Mouse (Mus musculus) midbrain, embryonic 16.5 days (tissue): Measurements from ENCODE around the gene Gzmb. TPM values are rescaled to one million over a fixed set of nuclear protein-coding genes. Genes with fewer than 3 reads are reported as not detected.
"Not testable (repeated sequence)": the region's sequence is repeated elsewhere in the genome, so short reads cannot be mapped to it uniquely, and the experiment has no call there.

ENCODE experiments used
- ATAC-seq: fragments of 200-750 bp; cut with Nextera tagmentation; 2 replicates; pipeline ENCODE4 v1.8.0; 2017; ENCODE audit warnings: moderate TSS enrichment
- H3K27ac ChIP-seq: fragments of 300-500 bp; sonication (generic); 2 replicates; pipeline ENCODE4 v1.5.1; 2014; ENCODE audit warnings: mild to moderate bottlenecking, low read length, mixed read lengths
- H3K27me3 ChIP-seq: fragments of 300-500 bp; sonication (generic); 2 replicates; pipeline ENCODE4 v1.6.1; 2014; ENCODE audit warnings: low read depth, low read length, mixed read lengths; ENCODE audit not compliant: control insufficient read depth, insufficient read depth
- H3K36me3 ChIP-seq: fragments of 300-500 bp; sonication (generic); 2 replicates; pipeline ENCODE4 v1.6.1; 2014; ENCODE audit warnings: mild to moderate bottlenecking, low read length, moderate library complexity, mixed read lengths; ENCODE audit not compliant: control insufficient read depth, insufficient read depth
- H3K4me1 ChIP-seq: fragments of 300-500 bp; sonication (generic); 2 replicates; pipeline ENCODE4 v1.6.1; 2014; ENCODE audit warnings: mild to moderate bottlenecking, low read length, mixed read lengths; ENCODE audit not compliant: control insufficient read depth, insufficient read depth
- H3K4me2 ChIP-seq: fragments of 300-500 bp; sonication (generic); 2 replicates; pipeline ENCODE4 v1.6.1; 2014; ENCODE audit warnings: mild to moderate bottlenecking, low read length, mixed read lengths
- H3K4me3 ChIP-seq: fragments of 300-500 bp; sonication (generic); 2 replicates; pipeline ENCODE4 v1.5.1; 2014; ENCODE audit warnings: low read depth, mild to moderate bottlenecking, low read length, moderate library complexity, mixed read lengths
- H3K9ac ChIP-seq: fragments of 300-500 bp; sonication (generic); 2 replicates; pipeline ENCODE4 v1.6.1; 2014; ENCODE audit warnings: low read depth, low read length, mixed read lengths
- H3K9me3 ChIP-seq: fragments of 300-500 bp; sonication (generic); replicated peaks from 2 replicates; pipeline ENCODE4 v1.6.1; 2014; ENCODE audit warnings: mild to moderate bottlenecking, low read length, mixed read lengths; ENCODE audit not compliant: control insufficient read depth, poor library complexity, severe bottlenecking
- WGBS: fragments of 180-500 bp; shearing (Covaris S2); extraction: QIAGEN DNeasy Blood & Tissue Kit; methylation state at CpG from one replicate; pipeline ENCODE4 v1.1.7; 2014; 5-methylcytosine and 5-hydroxymethylcytosine counted together
- polyA plus RNA-seq: library from polyadenylated mRNA; unstranded; fragments of >200 nt; fragmentation: Nextera tagmentation; extraction: Ambion mirVana; gene quantifications from 2 replicates; pipeline ENCODE4 v1.2.1, GENCODE M21; 2015

Gene Gzmb
- polyA plus RNA-seq, 1 experiment from 2014 or later, result not detected

GRCm38 (mm10) chr14:56287806-56288205, 25.7 kb upstream of the Gzmb start:
- no peak overlapping the region for H3K9ac ChIP-seq
- no peak overlapping the region for H3K27ac ChIP-seq
- H3K4me3 ChIP-seq, result no peak overlapping the region
- no peaks in the 10 kb centered on the region for H3K36me3 ChIP-seq
- 73% methylated on average over 5 of the region's 5 CpGs for WGBS
- no peak overlapping the region for H3K4me2 ChIP-seq
- no peaks in the 10 kb centered on the region for H3K9me3 ChIP-seq
- no peaks in the 10 kb centered on the region for H3K4me1 ChIP-seq
- ATAC-seq, result no peak
- no peaks in the 10 kb centered on the region for H3K27me3 ChIP-seq

GRCm38 (mm10) chr14:56284356-56285325, 22.6 kb upstream of the Gzmb start:
- 84% methylated on average over 6 of the region's 6 CpGs for WGBS
- Histone ChIP-seq H3K4me3 (no peak overlapping the region), H3K9me3 (no peaks in the 10 kb centered on the region), H3K36me3 (no peaks in the 10 kb centered on the region), H3K4me1 (no peaks in the 10 kb centered on the region), H3K27me3 (no peaks in the 10 kb centered on the region), H3K9ac (no peak overlapping the region), H3K4me2 (no peak overlapping the region), H3K27ac (no peak overlapping the region)
- ATAC-seq, result no peak

GRCm38 (mm10) chr14:56283816-56284215, 21.8 kb upstream of the Gzmb start:
- no peak for ATAC-seq
- H3K9ac ChIP-seq, result no peak overlapping the region
- no peak overlapping the region for H3K4me2 ChIP-seq
- no peaks in the 10 kb centered on the region for H3K27me3 ChIP-seq
- WGBS, result 86% methylated on average over 1 of the region's 1 CpGs
- no peaks in the 10 kb centered on the region for H3K4me1 ChIP-seq
- H3K27ac ChIP-seq, result no peak overlapping the region
- no peaks in the 10 kb centered on the region for H3K36me3 ChIP-seq
- no peaks in the 10 kb centered on the region for H3K9me3 ChIP-seq
- no peak overlapping the region for H3K4me3 ChIP-seq

GRCm38 (mm10) chr14:56281090-56281489, 19.0 kb upstream of the Gzmb start:
- H3K27me3 ChIP-seq, result no peaks in the 10 kb centered on the region
- H3K4me3 ChIP-seq, result no peak overlapping the region
- no peak overlapping the region for H3K27ac ChIP-seq
- 66% methylated on average over 5 of the region's 5 CpGs for WGBS
- no peak for ATAC-seq
- no peaks in the 10 kb centered on the region for H3K36me3 ChIP-seq
- no peak overlapping the region for H3K9ac ChIP-seq
- H3K4me1 ChIP-seq, result no peaks in the 10 kb centered on the region
- H3K4me2 ChIP-seq, result no peak overlapping the region
- H3K9me3 ChIP-seq, result no peaks in the 10 kb centered on the region

- WGBS, result 52% methylated on average over 7 of the region's 7 CpGs
- H3K4me1 ChIP-seq, result not testable (repeated sequence)
Observed at GRCm38 (mm10) chr14:56278691-56279090, 16.6 kb upstream of the Gzmb start.

GRCm38 (mm10) chr14:56276096-56276495, 14.0 kb upstream of the Gzmb start:
- not testable (repeated sequence) for ATAC-seq, H3K4me3 ChIP-seq, H3K27ac ChIP-seq, H3K27me3 ChIP-seq, H3K4me2 ChIP-seq, H3K9ac ChIP-seq, H3K36me3 ChIP-seq, H3K4me1 ChIP-seq, H3K9me3 ChIP-seq
- WGBS, result 82% methylated on average over 7 of the region's 7 CpGs

More at GRCm38 (mm10) chr14:56278691-56279090, 16.6 kb upstream of the Gzmb start:
- not testable (repeated sequence) for H3K9ac ChIP-seq, H3K27ac ChIP-seq, H3K4me3 ChIP-seq, H3K27me3 ChIP-seq, H3K4me2 ChIP-seq, H3K36me3 ChIP-seq, ATAC-seq, H3K9me3 ChIP-seq

- no peaks in the 10 kb centered on the region for H3K9me3 ChIP-seq
- no peak for ATAC-seq
- H3K27ac ChIP-seq, result no peak overlapping the region
- WGBS, result 92% methylated on average over 1 of the region's 1 CpGs
- no peak overlapping the region for H3K9ac ChIP-seq
- H3K36me3 ChIP-seq, result no peaks in the 10 kb centered on the region
- no peaks in the 10 kb centered on the region for H3K4me1 ChIP-seq
- H3K4me3 ChIP-seq, result no peak overlapping the region
- H3K27me3 ChIP-seq, result no peaks in the 10 kb centered on the region
- H3K4me2 ChIP-seq, result no peak overlapping the region
Observed at GRCm38 (mm10) chr14:56266109-56266508, 4.0 kb upstream of the Gzmb start.

- Histone ChIP-seq H3K4me3 (no peak overlapping the region), H3K9me3 (no peaks in the 10 kb centered on the region), H3K27ac (no peak overlapping the region), H3K27me3 (no peaks in the 10 kb centered on the region), H3K9ac (no peak overlapping the region), H3K4me2 (no peak overlapping the region), H3K4me1 (no peaks in the 10 kb centered on the region), H3K36me3 (no peaks in the 10 kb centered on the region)
- no peak for ATAC-seq
Observed at GRCm38 (mm10) chr14:56240409-56240808, 21.7 kb downstream of the Gzmb start.

- H3K4me1 ChIP-seq, result no peaks in the 10 kb centered on the region
- H3K4me3 ChIP-seq, result no peak within 1 kb of the TSS
- H3K27me3 ChIP-seq, result no peaks in the 10 kb centered on the region
- 83% methylated on average over 2 of the region's 2 CpGs for WGBS
- no peaks in the 10 kb centered on the region for H3K9me3 ChIP-seq
- no peak for ATAC-seq
- H3K4me2 ChIP-seq, result no peak within 1 kb of the TSS
- no peaks in the 10 kb centered on the region for H3K36me3 ChIP-seq
- no peak within 1 kb of the TSS for H3K27ac ChIP-seq
- H3K9ac ChIP-seq, result no peak within 1 kb of the TSS
Observed at GRCm38 (mm10) chr14:56234556-56234955, 27.5 kb downstream of the Gzmb start, which contains the start of gene Gzmc. Gene Gzmc (minus strand): TSS chr14:56234656.
